Mouse (Mus musculus) limb, embryonic 15.5 days (tissue): ENCODE measurements around the gene Hist1h4c. TPM values are rescaled to one million over a fixed set of nuclear protein-coding genes. Genes with fewer than 3 reads are reported as not detected.
"Not testable (repeated sequence)": the region's sequence is repeated elsewhere in the genome, so short reads cannot be mapped to it uniquely, and the experiment has no call there.

ENCODE experiments used
- ATAC-seq: fragments of 200-750 bp; cut with Nextera tagmentation; 2 replicates; pipeline ENCODE4 v1.8.0; 2017; ENCODE audit warnings: low read depth, moderate TSS enrichment; ENCODE audit not compliant: insufficient number of reproducible peaks, low FRiP score, low TSS enrichment
- H3K27ac ChIP-seq: fragments of 300-500 bp; sonication (generic); 2 replicates; pipeline ENCODE4 v1.5.1; 2015; ENCODE audit warnings: moderate library complexity, mild to moderate bottlenecking, inconsistent platforms
- H3K27me3 ChIP-seq: fragments of 300-500 bp; sonication (generic); 2 replicates; pipeline ENCODE4 v1.6.1; 2015; ENCODE audit warnings: inconsistent platforms
- H3K36me3 ChIP-seq: fragments of 300-500 bp; sonication (generic); 2 replicates; pipeline ENCODE4 v1.6.1; 2015; ENCODE audit warnings: inconsistent platforms
- H3K4me1 ChIP-seq: fragments of 300-500 bp; sonication (generic); 2 replicates; pipeline ENCODE4 v1.6.1; 2015; ENCODE audit warnings: inconsistent platforms
- H3K4me2 ChIP-seq: fragments of 300-500 bp; sonication (generic); 2 replicates; pipeline ENCODE4 v1.6.1; 2015; ENCODE audit warnings: mild to moderate bottlenecking, inconsistent platforms
- H3K4me3 ChIP-seq: fragments of 300-500 bp; sonication (generic); 2 replicates; pipeline ENCODE4 v1.5.1; 2015; ENCODE audit warnings: mild to moderate bottlenecking, inconsistent platforms
- H3K9ac ChIP-seq: fragments of 300-500 bp; sonication (generic); 2 replicates; pipeline ENCODE4 v1.6.1; 2015; ENCODE audit warnings: inconsistent platforms
- H3K9me3 ChIP-seq: fragments of 300-500 bp; sonication (generic); 2 replicates; pipeline ENCODE4 v1.6.1; 2016; ENCODE audit warnings: inconsistent platforms
- WGBS: fragments of 180-500 bp; shearing (Covaris S2); methylation state at CpG from one replicate; pipeline ENCODE4 v1.1.7; 2015; 5-methylcytosine and 5-hydroxymethylcytosine counted together
- polyA plus RNA-seq: library from polyadenylated mRNA; unstranded; fragments of >200 nt; fragmentation: Nextera tagmentation; extraction: Ambion mirVana; gene quantifications from 2 replicates; pipeline ENCODE4 v1.2.1, GENCODE M21; 2015

Hist1h4c gene
- polyA plus RNA-seq: 3.2 and 4.0 TPM in 2 replicates

GRCm38 (mm10) chr13:23698300-23698693 is at the start of gene Hist1h4c:
TSS of gene Hist1h4c (minus strand) at chr13:23698454.
- Histone ChIP-seq H3K36me3 (no peaks in the 10 kb centered on the region), H3K4me1 (peaks cover 20% of the 10 kb centered on the region), H3K4me3 (peak within 1 kb of the TSS; percentile 45), H3K9ac (peak within 1 kb of the TSS; percentile 40; the same call in 1 of the 2 replicates), H3K27ac (peak within 1 kb of the TSS; percentile 93), H3K27me3 (no peaks in the 10 kb centered on the region), H3K9me3 (no peaks in the 10 kb centered on the region), H3K4me2 (peak within 1 kb of the TSS; percentile 64)
- WGBS: under 1% methylated on average over 22 of the region's 22 CpGs
- ATAC-seq: peak; percentile 95

GRCm38 (mm10) chr13:23747892-23748288 is 49.6 kb upstream of the Hist1h4c start:
- H3K9ac ChIP-seq: no peak overlapping the region

GRCm38 (mm10) chr13:23747081-23747891 is 49.0 kb upstream of the Hist1h4c start:
- 2% methylated on average over 13 of the region's 13 CpGs for WGBS
- Histone ChIP-seq H3K9ac (0 out of 2 replicates have a peak overlapping the region, but pooled peaks have one; percentile 21), H3K4me1 (peaks cover 5% of the 10 kb centered on the region; the same call in 1 of the 2 replicates), H3K4me2 (peak overlapping the region; percentile 54), H3K9me3 (no peaks in the 10 kb centered on the region), H3K27me3 (no peaks in the 10 kb centered on the region), H3K36me3 (no peaks in the 10 kb centered on the region), H3K4me3 (peak overlapping the region; percentile 45), H3K27ac (peak overlapping the region; percentile 99)
- no peak for ATAC-seq

More at GRCm38 (mm10) chr13:23747892-23748288, 49.6 kb upstream of the Hist1h4c start:
- no peak for ATAC-seq
- Histone ChIP-seq H3K27me3 (no peaks in the 10 kb centered on the region), H3K36me3 (no peaks in the 10 kb centered on the region), H3K9me3 (no peaks in the 10 kb centered on the region), H3K4me2 (0 out of 2 replicates have a peak overlapping the region, but pooled peaks have one; percentile 5), H3K27ac (peak overlapping the region; percentile 99), H3K4me1 (peaks cover 5% of the 10 kb centered on the region; the same call in 1 of the 2 replicates), H3K4me3 (no peak overlapping the region)
- WGBS: 9% methylated on average over 4 of the region's 4 CpGs

GRCm38 (mm10) chr13:23746201-23747080 is 48.2 kb upstream of the Hist1h4c start, which contains the start of gene Hist1h2bb:
TSS of gene Hist1h2bb (plus strand) at chr13:23746734.
- Histone ChIP-seq H3K9ac (peak within 1 kb of the TSS; percentile 21; the same call in 1 of the 2 replicates), H3K4me3 (peak within 1 kb of the TSS; percentile 45), H3K4me2 (peak within 1 kb of the TSS; percentile 54), H3K27ac (peak within 1 kb of the TSS; percentile 99)
- H3K27me3 ChIP-seq, H3K4me1 ChIP-seq, H3K36me3 ChIP-seq, H3K9me3 ChIP-seq: not testable (repeated sequence)
- WGBS: under 1% methylated on average over 37 of the region's 58 CpGs
- peak; percentile 89 for ATAC-seq

GRCm38 (mm10) chr13:23745381-23746161 is 47.3 kb upstream of the Hist1h4c start, which contains the start of gene Hist1h3c:
TSS of gene Hist1h3c (minus strand) at chr13:23745602.
- Histone ChIP-seq H3K4me2 (peak within 1 kb of the TSS; percentile 48), H3K27me3 (no peaks in the 10 kb centered on the region), H3K27ac (peak within 1 kb of the TSS; percentile 99), H3K9me3 (no peaks in the 10 kb centered on the region), H3K4me1 (peaks cover 8% of the 10 kb centered on the region; the same call in 1 of the 2 replicates), H3K4me3 (peak within 1 kb of the TSS; percentile 45), H3K36me3 (no peaks in the 10 kb centered on the region), H3K9ac (peak within 1 kb of the TSS; percentile 15; the same call in 1 of the 2 replicates)
- under 1% methylated on average over 26 of the region's 28 CpGs for WGBS
- ATAC-seq: peak; percentile 64; the same call in 1 of the 2 replicates

- Histone ChIP-seq H3K4me1 (peaks cover 12% of the 10 kb centered on the region; the same call in 1 of the 2 replicates), H3K9me3 (no peaks in the 10 kb centered on the region), H3K4me2 (peak overlapping the region; percentile 48), H3K4me3 (peak overlapping the region; percentile 45), H3K9ac (no peak overlapping the region), H3K27ac (peak overlapping the region; percentile 78), H3K36me3 (no peaks in the 10 kb centered on the region), H3K27me3 (no peaks in the 10 kb centered on the region)
- no peak for ATAC-seq
- under 1% methylated on average over 24 of the region's 36 CpGs for WGBS
These were observed 46.4 kb upstream of the Hist1h4c start for GRCm38 (mm10) chr13:23744421-23745380.

- WGBS: 34% methylated on average over 4 of the region's 4 CpGs
- no peaks in the 10 kb centered on the region for H3K36me3 ChIP-seq
- no peak overlapping the region for H3K9ac ChIP-seq
- H3K27me3 ChIP-seq: no peaks in the 10 kb centered on the region
- no peak for ATAC-seq
- H3K27ac ChIP-seq: peak overlapping the region; percentile 48; the same call in 1 of the 2 replicates
- no peaks in the 10 kb centered on the region for H3K9me3 ChIP-seq
- 0 out of 2 replicates have a peak overlapping the region, but pooled peaks have one; percentile 48 for H3K4me2 ChIP-seq
- H3K4me3 ChIP-seq: peak overlapping the region; percentile 45; the same call in 1 of the 2 replicates
- H3K4me1 ChIP-seq: peaks cover 16% of the 10 kb centered on the region; the same call in 1 of the 2 replicates
These were observed 45.7 kb upstream of the Hist1h4c start for GRCm38 (mm10) chr13:23743963-23744362.

- Histone ChIP-seq H3K9ac (no peak overlapping the region), H3K4me1 (peaks cover 16% of the 10 kb centered on the region; the same call in 1 of the 2 replicates), H3K36me3 (no peaks in the 10 kb centered on the region), H3K4me2 (no peak overlapping the region), H3K27me3 (no peaks in the 10 kb centered on the region), H3K9me3 (no peaks in the 10 kb centered on the region), H3K27ac (no peak overlapping the region), H3K4me3 (no peak overlapping the region)
- no peak for ATAC-seq
- 76% methylated on average over 5 of the region's 5 CpGs for WGBS
These were observed 45.0 kb upstream of the Hist1h4c start for GRCm38 (mm10) chr13:23743215-23743614.

GRCm38 (mm10) chr13:23742007-23742406 is 43.8 kb upstream of the Hist1h4c start:
- ATAC-seq: no peak
- Histone ChIP-seq H3K27ac (no peak overlapping the region), H3K4me2 (no peak overlapping the region), H3K4me3 (no peak overlapping the region), H3K9me3 (no peaks in the 10 kb centered on the region), H3K36me3 (no peaks in the 10 kb centered on the region), H3K9ac (no peak overlapping the region), H3K27me3 (no peaks in the 10 kb centered on the region), H3K4me1 (peaks cover 11% of the 10 kb centered on the region; the same call in 1 of the 2 replicates)

- no peaks in the 10 kb centered on the region for H3K27me3 ChIP-seq
- no peak overlapping the region for H3K9ac ChIP-seq
- WGBS: 56% methylated on average over 5 of the region's 5 CpGs
- no peak for ATAC-seq
- H3K36me3 ChIP-seq: no peaks in the 10 kb centered on the region
- H3K4me1 ChIP-seq: peaks cover 11% of the 10 kb centered on the region; the same call in 1 of the 2 replicates
- H3K4me3 ChIP-seq: peak overlapping the region; percentile 57; the same call in 1 of the 2 replicates
- no peaks in the 10 kb centered on the region for H3K9me3 ChIP-seq
- H3K27ac ChIP-seq: peak overlapping the region; percentile 98
- peak overlapping the region; percentile 93 for H3K4me2 ChIP-seq
These were observed 42.7 kb upstream of the Hist1h4c start for GRCm38 (mm10) chr13:23740910-23741309.
